Mouse (Mus musculus): Measurements from ENCODE around the gene 1700037C18Rik. TPM values are rescaled to one million over a fixed set of nuclear protein-coding genes. Genes with fewer than 3 reads are reported as not detected.
A peak's percentile ranks its signal among the peaks of the same experiment; 100 is the strongest.

Gene 1700037C18Rik
- polyA plus RNA-seq (2012; rRNA removed) = 9.0 and 12.0 TPM in 2 replicates

DNA sequence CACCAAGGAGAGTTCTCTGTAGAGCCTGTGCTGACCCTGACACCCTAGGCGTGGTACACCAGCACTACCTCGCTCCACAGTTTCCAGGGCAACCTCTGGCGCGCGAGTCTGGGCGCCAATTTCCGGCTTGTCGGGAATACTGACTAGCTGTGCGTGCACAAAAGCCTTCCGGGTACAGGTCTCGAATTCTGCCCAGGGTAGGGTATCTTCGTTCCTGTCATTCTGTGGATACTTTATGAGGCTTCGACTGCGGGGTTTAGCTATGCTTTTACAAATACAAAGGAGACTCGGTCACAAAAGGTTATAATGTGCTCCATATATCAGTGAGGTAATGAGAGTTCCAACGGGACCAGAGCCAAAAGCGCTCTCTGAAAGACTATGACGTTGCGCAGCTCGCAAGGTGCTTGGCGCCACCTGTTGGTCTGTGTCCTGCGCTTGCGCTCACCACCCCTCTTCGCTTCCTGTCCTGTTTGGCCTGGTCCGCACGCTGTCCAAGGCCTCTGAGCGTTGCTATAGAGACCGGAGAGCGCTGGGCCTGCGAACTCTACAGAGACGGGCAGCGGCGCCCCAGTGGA is at the start of gene 1700037C18Rik, which contains the start of gene Cluap1:
1700037C18Rik (minus strand) TSS at position 153 of the 575 bp plus-strand sequence.
Cluap1 (plus strand) TSS at position 265 of the 575 bp plus-strand sequence.
- WGBS = under 1% methylated on average over 33 of the region's 33 CpGs
- peak; percentile 86 for DNase-seq
- TF ChIP-seq POLR2A (IDR thresholded peaks at IDR 0.05; ENCODE audit: control insufficient read depth, extremely low read depth, insufficient read depth, low read length, poor library complexity) (peak; percentile 39; the same call in 1 of the 2 replicates), CTCF (IDR thresholded peaks at IDR 0.05; ENCODE audit: borderline replicate concordance, control insufficient read depth, extremely low read depth, insufficient read depth, low read length, poor library complexity) (peak; percentile 72; the same call in 1 of the 2 replicates)
- Histone ChIP-seq H3K4me3 (ENCODE audit: control insufficient read depth, insufficient read depth, low read length) (peak within 1 kb of the TSS; percentile 91), H3K27ac (ENCODE audit: control insufficient read depth, insufficient read depth, low read length) (peak within 1 kb of the TSS; percentile 20; the same call in 1 of the 2 replicates), H3K4me1 (replicated peaks; ENCODE audit: control insufficient read depth, insufficient read depth, low read length) (0 out of 2 replicates have a peak, but pooled peaks cover 4% of the 10 kb centered on the region), H3K36me3 (ENCODE audit: control insufficient read depth, insufficient read depth, low read length) (peaks cover 21% of the 10 kb centered on the region), H3K27me3 (ENCODE audit: control insufficient read depth, insufficient read depth, low read length) (no peaks in the 10 kb centered on the region)

DNA sequence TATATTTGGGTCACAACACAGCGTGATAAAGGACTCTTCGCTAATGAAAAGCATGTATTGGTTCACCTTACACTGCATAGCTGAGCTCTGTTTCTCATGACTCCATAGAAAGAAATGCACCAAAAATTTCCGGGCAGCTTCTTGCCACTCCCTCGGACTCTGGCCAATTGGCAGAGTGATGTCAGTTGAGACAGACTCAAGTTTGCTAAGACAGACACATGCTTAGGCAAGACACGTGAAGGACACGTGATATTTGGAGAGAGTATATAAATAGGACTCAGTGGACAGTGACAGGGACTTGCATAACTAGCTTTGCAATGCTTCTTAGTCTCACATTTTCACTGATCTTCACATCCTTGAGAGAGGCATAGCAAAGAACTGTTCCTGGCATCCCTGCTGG is 47.9 kb upstream of the 1700037C18Rik start:
- Histone ChIP-seq H3K4me3 (ENCODE audit: control insufficient read depth, insufficient read depth, low read length) (no peak overlapping the region), H3K36me3 (ENCODE audit: control insufficient read depth, insufficient read depth, low read length) (peaks cover 17% of the 10 kb centered on the region), H3K4me1 (replicated peaks; ENCODE audit: control insufficient read depth, insufficient read depth, low read length) (no peaks in the 10 kb centered on the region), H3K27me3 (ENCODE audit: control insufficient read depth, insufficient read depth, low read length) (no peaks in the 10 kb centered on the region), H3K27ac (ENCODE audit: control insufficient read depth, insufficient read depth, low read length) (no peak overlapping the region)
- DNase-seq = no peak
- TF ChIP-seq POLR2A (IDR thresholded peaks at IDR 0.05; ENCODE audit: control insufficient read depth, extremely low read depth, insufficient read depth, low read length, poor library complexity) (no peak), CTCF (IDR thresholded peaks at IDR 0.05; ENCODE audit: borderline replicate concordance, control insufficient read depth, extremely low read depth, insufficient read depth, low read length, poor library complexity) (no peak)
- 96% methylated on average over 6 of the region's 6 CpGs for WGBS

DNA sequence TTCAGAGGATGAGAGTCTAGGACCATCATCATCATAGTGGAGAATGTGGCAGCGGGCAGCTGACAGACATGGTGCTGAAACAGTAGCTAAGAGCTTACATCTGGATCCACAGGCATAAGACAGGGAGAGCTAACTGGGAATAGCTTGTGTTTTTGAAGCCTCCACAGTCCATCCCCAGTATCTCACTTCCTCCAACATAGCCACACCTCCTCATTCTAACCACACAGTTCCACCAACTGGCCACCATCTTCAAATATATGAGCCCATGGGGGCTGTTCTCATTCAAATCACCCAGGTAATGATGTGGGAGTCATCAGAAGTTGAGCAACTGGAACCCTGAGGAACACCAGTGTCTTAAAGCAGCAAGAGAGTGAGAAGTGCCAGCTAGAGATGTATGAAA is 42.7 kb upstream of the 1700037C18Rik start:
- Histone ChIP-seq H3K4me1 (replicated peaks; ENCODE audit: control insufficient read depth, insufficient read depth, low read length) (no peaks in the 10 kb centered on the region), H3K4me3 (ENCODE audit: control insufficient read depth, insufficient read depth, low read length) (no peak overlapping the region), H3K27me3 (ENCODE audit: control insufficient read depth, insufficient read depth, low read length) (no peaks in the 10 kb centered on the region), H3K36me3 (ENCODE audit: control insufficient read depth, insufficient read depth, low read length) (peaks cover 18% of the 10 kb centered on the region), H3K27ac (ENCODE audit: control insufficient read depth, insufficient read depth, low read length) (no peak overlapping the region)
- TF ChIP-seq POLR2A (IDR thresholded peaks at IDR 0.05; ENCODE audit: control insufficient read depth, extremely low read depth, insufficient read depth, low read length, poor library complexity) (no peak), CTCF (IDR thresholded peaks at IDR 0.05; ENCODE audit: borderline replicate concordance, control insufficient read depth, extremely low read depth, insufficient read depth, low read length, poor library complexity) (no peak)
- DNase-seq = no peak
- WGBS = 84% methylated on average over 1 of the region's 1 CpGs

DNA sequence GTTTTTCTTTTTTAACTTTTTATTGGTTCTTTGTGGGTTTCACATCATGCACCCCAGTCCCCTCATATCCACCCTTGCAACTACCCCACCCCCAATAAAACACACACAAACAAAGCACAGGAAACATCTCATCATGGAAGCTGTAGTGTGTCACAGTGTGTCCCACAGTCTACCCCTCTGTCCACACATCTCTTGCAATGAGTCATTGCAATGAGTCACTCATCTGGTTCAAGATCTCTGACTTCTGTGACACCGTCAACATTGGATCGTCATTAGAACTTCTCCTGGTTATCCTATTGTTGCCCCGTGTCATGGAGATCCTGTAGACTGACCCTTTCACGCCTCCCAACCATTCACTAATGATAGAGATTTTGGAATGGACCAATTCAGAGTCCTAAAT is 26.2 kb upstream of the 1700037C18Rik start:
- Histone ChIP-seq H3K36me3 (ENCODE audit: control insufficient read depth, insufficient read depth, low read length) (peaks cover 32% of the 10 kb centered on the region), H3K27ac (ENCODE audit: control insufficient read depth, insufficient read depth, low read length) (no peak overlapping the region)

DNA sequence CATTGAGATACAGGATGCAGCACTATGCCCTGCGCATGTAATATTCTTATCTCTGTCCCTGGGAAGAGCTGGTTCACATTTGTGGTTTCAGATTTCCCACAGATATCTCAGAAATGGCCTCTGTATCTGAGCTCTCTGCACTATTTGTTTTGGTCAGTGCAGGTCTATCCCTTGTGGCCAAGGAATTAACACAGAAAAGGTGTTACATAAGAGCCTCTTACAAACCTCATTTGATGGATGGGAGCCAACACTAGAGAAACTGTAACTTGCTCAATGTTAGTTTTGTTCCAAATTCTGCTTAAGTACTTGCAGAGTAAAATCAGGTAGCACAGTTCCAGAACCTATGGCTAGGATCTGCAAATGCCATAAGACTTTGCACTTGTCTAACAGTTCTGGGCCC is 25.6 kb upstream of the 1700037C18Rik start:
- Histone ChIP-seq H3K27ac (ENCODE audit: control insufficient read depth, insufficient read depth, low read length) (no peak overlapping the region), H3K4me3 (ENCODE audit: control insufficient read depth, insufficient read depth, low read length) (no peak overlapping the region), H3K4me1 (replicated peaks; ENCODE audit: control insufficient read depth, insufficient read depth, low read length) (no peaks in the 10 kb centered on the region), H3K27me3 (ENCODE audit: control insufficient read depth, insufficient read depth, low read length) (no peaks in the 10 kb centered on the region), H3K36me3 (ENCODE audit: control insufficient read depth, insufficient read depth, low read length) (peaks cover 33% of the 10 kb centered on the region)
- 98% methylated on average over 1 of the region's 1 CpGs for WGBS
- TF ChIP-seq POLR2A (IDR thresholded peaks at IDR 0.05; ENCODE audit: control insufficient read depth, extremely low read depth, insufficient read depth, low read length, poor library complexity) (no peak), CTCF (IDR thresholded peaks at IDR 0.05; ENCODE audit: borderline replicate concordance, control insufficient read depth, extremely low read depth, insufficient read depth, low read length, poor library complexity) (no peak)
- no peak for DNase-seq

More for the DNA sequence above, 26.2 kb upstream of the 1700037C18Rik start:
- Histone ChIP-seq H3K27me3 (ENCODE audit: control insufficient read depth, insufficient read depth, low read length) (no peaks in the 10 kb centered on the region), H3K4me1 (replicated peaks; ENCODE audit: control insufficient read depth, insufficient read depth, low read length) (no peaks in the 10 kb centered on the region), H3K4me3 (ENCODE audit: control insufficient read depth, insufficient read depth, low read length) (no peak overlapping the region)
- TF ChIP-seq CTCF (IDR thresholded peaks at IDR 0.05; ENCODE audit: borderline replicate concordance, control insufficient read depth, extremely low read depth, insufficient read depth, low read length, poor library complexity) (no peak), POLR2A (IDR thresholded peaks at IDR 0.05; ENCODE audit: control insufficient read depth, extremely low read depth, insufficient read depth, low read length, poor library complexity) (no peak)
- 98% methylated on average over 4 of the region's 4 CpGs for WGBS
- DNase-seq = no peak

DNA sequence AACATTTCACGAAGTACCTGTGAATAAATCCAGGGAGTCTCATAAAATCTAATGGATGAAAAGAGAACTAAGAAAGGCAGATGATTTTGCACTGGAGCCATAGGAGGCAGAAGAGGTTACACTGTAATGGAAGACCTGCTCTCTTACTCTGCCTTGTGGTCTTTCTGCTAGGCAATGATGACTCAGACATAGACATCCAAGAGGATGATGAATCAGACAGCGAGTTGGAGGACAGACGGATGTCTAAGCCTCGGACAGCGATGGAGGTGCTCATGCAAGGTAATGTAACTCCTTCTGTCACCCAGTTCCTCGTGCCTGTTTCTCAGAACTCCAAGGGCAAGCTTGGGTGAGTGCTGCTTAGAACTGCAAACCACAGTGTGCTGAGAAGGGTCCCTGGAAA is 25.0 kb upstream of the 1700037C18Rik start:
- no peak for DNase-seq
- H3K4me3 ChIP-seq (ENCODE audit: control insufficient read depth, insufficient read depth, low read length) = no peak overlapping the region
- TF ChIP-seq CTCF (IDR thresholded peaks at IDR 0.05; ENCODE audit: borderline replicate concordance, control insufficient read depth, extremely low read depth, insufficient read depth, low read length, poor library complexity) (no peak), POLR2A (IDR thresholded peaks at IDR 0.05; ENCODE audit: control insufficient read depth, extremely low read depth, insufficient read depth, low read length, poor library complexity) (no peak)
- WGBS = 93% methylated on average over 6 of the region's 6 CpGs
- H3K4me1 ChIP-seq (replicated peaks; ENCODE audit: control insufficient read depth, insufficient read depth, low read length) = no peaks in the 10 kb centered on the region
- no peak overlapping the region for H3K27ac ChIP-seq (ENCODE audit: control insufficient read depth, insufficient read depth, low read length)
- H3K36me3 ChIP-seq (ENCODE audit: control insufficient read depth, insufficient read depth, low read length) = peaks cover 33% of the 10 kb centered on the region
- H3K27me3 ChIP-seq (ENCODE audit: control insufficient read depth, insufficient read depth, low read length) = no peaks in the 10 kb centered on the region
